13 mouse cellular contexts compared by ENCODE assay signal in the genomic region with DNA sequence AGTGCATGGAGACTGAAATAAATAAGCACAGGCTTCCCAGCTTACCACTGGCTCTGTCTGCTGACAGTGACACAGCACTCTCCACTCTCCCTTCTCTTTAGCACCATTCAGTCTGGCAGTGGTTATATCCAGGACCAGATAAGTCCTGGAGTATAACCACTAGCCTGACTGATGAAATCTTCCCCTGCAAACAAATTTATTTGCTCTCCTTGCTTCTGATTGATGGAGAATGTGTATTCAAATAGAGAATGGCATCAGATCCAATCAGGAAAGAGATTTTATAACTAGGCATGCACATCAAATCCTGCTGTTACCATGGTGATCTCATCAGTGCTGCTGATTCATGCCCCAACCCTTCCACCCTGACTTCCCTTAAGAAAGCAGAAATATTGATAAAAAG.
DNase-seq lines count a peak whose midpoint lies in the region; ATAC-seq and TF ChIP-seq lines count a peak whose summit lies in the region.
"Had no signal": no experiment of that assay in that cellular context is flagged by ENCODE, and none has a peak within 500 bp of the region (broad histone marks: within the 10 kb centered on the region; RNA-seq: fewer than 3 reads in every experiment).

No protein-coding gene starts in this region.

- H3K4me1 ChIP-seq in forebrain, embryonic 16.5 days (replicated peaks; ENCODE audit: control insufficient read depth, insufficient read depth, low read length): no peaks in the 10 kb centered on the region
- no peaks in the 10 kb centered on the region for H3K4me1 ChIP-seq in midbrain, embryonic 16.5 days (ENCODE audit: control insufficient read depth, insufficient read depth, low read length)
- H3K4me1 ChIP-seq: heart, embryonic 15.5 days; intestine, embryonic 15.5 days; liver, embryonic 13.5 days had no signal

- no peak for TF ChIP-seq CTCF in left cerebral cortex, adult 2 months (IDR thresholded peaks at IDR 0.05)

- no peak for DNase-seq in left cerebral cortex, adult 2 months (ENCODE audit: extremely low spot score in 1 of 2, low spot score in 2 of 2)
- no peak for DNase-seq in left cerebral cortex, adult 18-20 months (ENCODE audit: low spot score in 2 of 2)
- DNase-seq in brain, adult 2 months (ENCODE audit: low read depth, low spot score): peak; percentile 78
- no peak for DNase-seq in ovary, postnatal 14 days (ENCODE audit: low spot score)
- DNase-seq: cerebellum, postnatal 36 days; gastrocnemius, postnatal 14 days; liver, embryonic 13.5 days; lung, postnatal 36 days had no signal

- no peak overlapping the region for H3K9ac ChIP-seq in forebrain, embryonic 16.5 days (replicated peaks; ENCODE audit: low read depth, low read length)
- no peak overlapping the region for H3K9ac ChIP-seq in midbrain, embryonic 16.5 days (ENCODE audit: low read depth, low read length)
- H3K9ac ChIP-seq: heart, embryonic 15.5 days; intestine, embryonic 15.5 days; liver, embryonic 13.5 days had no signal

- no peak overlapping the region for H3K4me2 ChIP-seq in forebrain, embryonic 16.5 days (ENCODE audit: low read length)
- no peak overlapping the region for H3K4me2 ChIP-seq in midbrain, embryonic 16.5 days (ENCODE audit: low read length)
- H3K4me2 ChIP-seq: heart, embryonic 15.5 days; intestine, embryonic 15.5 days; liver, embryonic 13.5 days had no signal

- intact Hi-C loops in left cerebral cortex, adult 2 months (cut with DNase I): no loop called here

- no peaks in the 10 kb centered on the region for H3K9me3 ChIP-seq in forebrain, embryonic 16.5 days (ENCODE audit: control insufficient read depth, low read length)
- no peaks in the 10 kb centered on the region for H3K9me3 ChIP-seq in midbrain, embryonic 16.5 days (replicated peaks; ENCODE audit: control insufficient read depth, low read length, poor library complexity, severe bottlenecking)
- H3K9me3 ChIP-seq: heart, embryonic 15.5 days; intestine, embryonic 15.5 days had no signal

- peak overlapping the region; percentile 82 for H3K27ac ChIP-seq in left cerebral cortex, adult 2 months
- no peak overlapping the region for H3K27ac ChIP-seq in forebrain, embryonic 16.5 days (ENCODE audit: low read length)
- peak overlapping the region; percentile 38; the same call in 1 of the 2 replicates for H3K27ac ChIP-seq in midbrain, embryonic 16.5 days (ENCODE audit: low read length)
- H3K27ac ChIP-seq: heart, embryonic 15.5 days; intestine, embryonic 15.5 days; liver, embryonic 13.5 days had no signal

- H3K36me3 ChIP-seq in forebrain, embryonic 16.5 days (ENCODE audit: control insufficient read depth, insufficient read depth): no peaks in the 10 kb centered on the region
- no peaks in the 10 kb centered on the region for H3K36me3 ChIP-seq in midbrain, embryonic 16.5 days (ENCODE audit: control insufficient read depth, insufficient read depth, low read length)
- H3K36me3 ChIP-seq: heart, embryonic 15.5 days; intestine, embryonic 15.5 days; liver, embryonic 13.5 days had no signal

- ATAC-seq in forebrain, embryonic 16.5 days: peak; percentile 74; the same call in 1 of the 2 replicates
- peak; percentile 51; the same call in 1 of the 2 replicates for ATAC-seq in midbrain, embryonic 16.5 days
- no peak for ATAC-seq in granulocyte monocyte progenitor cell, adult 5-6 weeks (replicated peaks; ENCODE audit: poor library complexity, severe bottlenecking)
- ATAC-seq: intestine, embryonic 15.5 days had no signal

- no peak overlapping the region for H3K4me3 ChIP-seq in left cerebral cortex, adult 2 months
- H3K4me3 ChIP-seq in forebrain, embryonic 16.5 days (replicated peaks; ENCODE audit: low read length): no peak overlapping the region
- no peak overlapping the region for H3K4me3 ChIP-seq in midbrain, embryonic 16.5 days (ENCODE audit: low read depth, low read length)
- H3K4me3 ChIP-seq: heart, embryonic 15.5 days; intestine, embryonic 15.5 days; liver, embryonic 13.5 days had no signal

- H3K27me3 ChIP-seq in forebrain, embryonic 16.5 days (replicated peaks; ENCODE audit: control insufficient read depth, insufficient read depth, low read length): no peaks in the 10 kb centered on the region
- H3K27me3 ChIP-seq in midbrain, embryonic 16.5 days (ENCODE audit: control insufficient read depth, insufficient read depth, low read depth, low read length): no peaks in the 10 kb centered on the region
- H3K27me3 ChIP-seq: heart, embryonic 15.5 days; intestine, embryonic 15.5 days; liver, embryonic 13.5 days had no signal
